Mouse (Mus musculus): Measurements from ENCODE around the gene Osbpl3.

Osbpl3 gene

DNA sequence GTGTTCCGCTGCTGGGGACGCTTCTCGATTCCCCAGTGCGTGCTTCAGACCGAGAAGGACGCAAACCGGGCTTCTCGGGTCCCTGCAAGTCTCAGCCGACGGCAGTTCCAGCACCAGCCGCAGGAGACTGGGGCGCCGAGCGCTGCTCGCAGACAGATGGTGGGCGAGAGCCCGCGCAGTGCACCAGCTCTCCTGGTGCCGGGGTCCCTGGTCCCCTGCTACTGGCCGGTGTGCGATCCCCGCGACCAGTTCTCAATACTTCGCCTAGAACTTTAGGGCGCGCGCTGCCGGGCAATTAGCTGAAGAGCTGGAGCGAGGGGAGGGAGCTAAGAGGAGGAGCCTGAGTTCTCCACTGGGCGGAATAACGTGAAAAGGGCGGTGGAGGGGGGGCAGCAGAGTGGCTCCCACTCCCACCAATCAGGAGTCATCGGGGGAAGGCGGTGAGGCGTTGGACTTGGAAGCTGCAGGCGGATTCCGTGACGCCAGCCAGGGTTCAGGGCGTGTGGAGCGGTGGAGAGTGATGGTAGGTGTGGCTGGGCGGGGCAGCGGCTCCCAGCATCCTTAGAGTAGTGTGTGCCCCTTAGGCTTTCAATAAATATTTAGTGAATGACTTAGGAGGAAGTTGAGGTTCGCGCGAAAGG, at the start of gene Osbpl3:
Osbpl3 (minus strand) TSS at position 373 of the 641 bp plus-strand sequence.
- DNase-seq = peak; percentile 78

GRCm38 (mm10) chr6:50505531-50505930, 49.5 kb upstream of the Osbpl3 start:
- no peak for DNase-seq

GRCm38 (mm10) chr6:50504711-50505110, 48.7 kb upstream of the Osbpl3 start:
- DNase-seq = no peak

DNA sequence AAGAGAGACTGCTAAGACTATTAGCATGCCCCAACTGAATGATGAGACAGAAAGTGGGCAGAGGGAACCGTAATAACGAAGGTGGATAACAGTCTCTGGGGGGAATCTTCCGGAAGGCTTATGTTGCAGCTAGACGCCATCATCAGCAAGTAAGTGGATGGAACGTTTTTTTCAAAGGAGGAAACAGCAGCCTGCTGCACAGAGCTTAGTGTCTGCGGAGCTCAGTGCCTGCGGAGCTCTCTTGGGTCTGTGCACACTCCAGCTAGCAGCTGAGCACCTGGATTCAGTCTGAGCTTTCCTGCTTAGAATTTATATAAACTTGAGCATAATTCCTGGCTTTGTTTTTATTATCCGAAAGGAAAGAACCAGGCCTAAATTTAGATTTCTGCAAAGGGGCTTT, 47.8 kb upstream of the Osbpl3 start:
- DNase-seq = no peak

DNA sequence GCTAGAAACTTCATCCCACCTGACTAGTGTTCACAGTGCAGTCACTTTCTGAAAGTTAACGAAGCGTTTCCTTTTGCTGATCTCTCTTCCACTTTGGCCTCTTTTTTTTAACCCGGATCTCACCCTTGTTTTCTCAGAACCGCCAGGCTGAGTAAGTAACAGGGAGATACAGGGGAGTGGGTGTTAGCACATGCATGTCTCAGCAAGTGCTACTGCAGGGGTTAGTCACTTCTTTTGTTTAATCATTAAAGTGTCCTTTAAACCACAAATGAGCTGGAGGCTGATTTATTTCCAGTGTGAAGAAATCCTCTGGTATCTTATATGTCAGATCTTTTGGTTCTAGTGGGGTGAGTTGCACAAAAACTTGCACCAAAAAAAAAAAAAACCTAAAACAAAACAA, 47.0 kb upstream of the Osbpl3 start:
- no peak for DNase-seq

DNA sequence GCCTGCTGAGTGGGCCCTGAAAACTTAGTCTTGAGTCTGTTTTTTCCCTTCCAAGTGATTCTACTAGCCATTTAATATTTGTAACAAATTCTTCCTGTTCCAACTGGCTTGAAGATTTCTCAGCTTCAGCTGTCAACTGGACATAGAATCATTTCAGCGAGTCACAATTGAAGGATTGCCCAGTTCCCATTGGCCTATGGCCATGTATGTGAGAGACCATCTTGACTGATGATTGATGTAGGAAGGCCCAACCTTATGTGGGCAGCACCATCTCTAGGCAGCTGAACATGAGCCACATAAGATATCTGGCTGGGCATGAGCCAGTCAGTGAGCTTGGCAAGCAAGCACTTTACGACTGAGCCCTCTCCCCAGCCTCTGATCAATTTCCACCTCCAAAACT, 42.3 kb upstream of the Osbpl3 start:
- DNase-seq = no peak

- no peak for DNase-seq
Measured at GRCm38 (mm10) chr6:50490519-50490918, 34.5 kb upstream of the Osbpl3 start.

DNA sequence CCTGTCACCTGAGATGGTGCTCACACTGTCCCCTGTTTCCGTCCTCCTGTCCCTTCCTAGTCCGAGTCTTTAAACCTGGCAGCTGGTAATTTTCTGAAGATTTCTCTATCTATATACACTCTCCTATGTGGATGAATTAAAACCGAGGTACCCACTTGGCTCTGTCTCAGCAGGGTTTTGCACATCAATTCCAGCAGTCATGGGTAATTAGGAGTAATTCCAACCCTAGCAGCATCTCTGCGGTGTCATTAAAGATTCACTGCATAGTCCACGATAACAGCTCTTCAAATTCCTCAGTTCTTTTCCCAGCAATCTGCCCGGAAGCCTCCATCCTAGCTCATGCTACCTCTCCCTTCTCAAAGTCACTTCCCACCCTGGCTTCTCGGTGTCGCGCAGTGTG, 33.4 kb upstream of the Osbpl3 start:
- DNase-seq = no peak

DNA sequence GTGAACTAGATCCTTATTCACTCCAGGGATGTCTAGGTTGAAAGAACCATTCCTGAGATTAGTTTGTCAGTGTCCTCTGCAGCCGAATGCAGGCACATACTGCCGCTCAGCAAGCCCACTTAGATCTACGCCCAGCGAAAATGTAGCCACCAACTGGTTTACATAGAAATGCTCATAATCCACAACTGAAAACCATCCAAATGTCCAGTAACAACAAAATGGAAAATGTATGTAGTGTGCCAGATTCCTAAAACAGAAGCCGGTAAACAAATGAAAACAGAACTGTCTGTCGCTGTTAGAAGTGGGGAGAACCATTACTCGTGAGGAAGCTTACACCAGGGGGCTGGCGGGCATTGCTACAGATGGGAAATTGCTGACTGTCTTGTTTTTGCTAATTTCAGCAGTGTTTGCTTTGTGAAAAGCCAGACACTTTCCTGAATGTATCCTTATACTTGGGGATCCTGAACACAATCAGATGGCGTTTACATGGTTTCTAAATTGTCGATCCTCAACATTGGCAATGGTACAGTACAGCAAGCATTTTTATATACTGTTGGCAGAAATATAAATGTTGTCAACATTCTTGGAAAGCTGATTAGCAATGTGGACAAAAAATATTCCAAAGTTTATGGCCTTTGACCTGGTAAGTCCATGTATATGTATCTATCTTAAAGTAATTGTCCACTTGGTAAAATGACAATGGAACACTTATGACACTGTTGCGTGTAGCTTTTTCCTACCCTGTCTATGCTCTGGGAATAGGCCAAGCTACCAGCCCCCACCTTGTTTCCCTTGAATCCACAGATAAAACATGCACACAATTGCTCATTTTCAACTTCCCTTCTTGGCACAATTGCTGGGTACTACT, 30.3 kb upstream of the Osbpl3 start:
- DNase-seq = no peak

- DNase-seq = no peak
Measured at GRCm38 (mm10) chr6:50483426-50483825, 27.4 kb upstream of the Osbpl3 start.

DNA sequence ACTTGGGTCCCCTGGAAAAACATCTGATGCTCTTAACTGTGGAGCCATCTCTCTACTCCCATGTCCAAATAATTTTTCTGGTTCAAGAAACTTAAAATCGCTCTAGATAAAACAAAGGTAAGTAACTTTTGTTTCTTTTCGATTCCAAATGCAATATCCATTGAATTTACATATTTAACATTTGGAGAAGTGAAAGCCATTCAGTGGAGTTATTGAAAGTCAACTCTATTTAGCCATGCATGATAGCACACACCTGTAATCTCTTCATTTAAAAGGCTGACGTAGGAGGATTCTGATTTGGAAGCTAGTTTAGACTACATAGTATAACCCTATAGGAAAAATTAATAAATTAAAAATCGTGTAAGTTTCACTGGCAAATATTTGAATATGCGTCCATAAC, 25.5 kb upstream of the Osbpl3 start:
- DNase-seq = no peak

DNA sequence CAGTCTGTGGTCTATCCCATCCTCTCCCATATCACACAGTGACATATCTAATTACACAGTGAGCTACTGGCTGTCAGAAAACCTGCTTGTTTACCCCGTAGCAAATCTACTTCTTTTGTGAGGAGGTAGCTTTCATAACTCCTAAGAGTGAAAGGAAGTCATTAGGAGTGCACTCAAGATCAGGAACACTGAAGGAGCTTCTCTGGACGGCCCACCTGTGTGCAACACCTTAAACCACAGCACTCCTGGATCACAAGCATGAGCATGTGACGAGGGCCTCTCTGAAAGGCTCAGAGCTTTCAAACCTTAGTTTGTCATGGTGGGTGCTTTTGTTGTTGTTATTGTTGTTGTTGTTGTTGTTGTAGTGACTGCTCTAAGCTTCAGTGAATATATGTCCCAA, 10.4 kb upstream of the Osbpl3 start:
- no peak for DNase-seq

GRCm38 (mm10) chr6:50464690-50465485, 8.9 kb upstream of the Osbpl3 start:
- DNase-seq = no peak

GRCm38 (mm10) chr6:50462026-50462425, 6.0 kb upstream of the Osbpl3 start:
- DNase-seq = no peak

- DNase-seq = no peak
Measured at GRCm38 (mm10) chr6:50461585-50461984, 5.6 kb upstream of the Osbpl3 start.

DNA sequence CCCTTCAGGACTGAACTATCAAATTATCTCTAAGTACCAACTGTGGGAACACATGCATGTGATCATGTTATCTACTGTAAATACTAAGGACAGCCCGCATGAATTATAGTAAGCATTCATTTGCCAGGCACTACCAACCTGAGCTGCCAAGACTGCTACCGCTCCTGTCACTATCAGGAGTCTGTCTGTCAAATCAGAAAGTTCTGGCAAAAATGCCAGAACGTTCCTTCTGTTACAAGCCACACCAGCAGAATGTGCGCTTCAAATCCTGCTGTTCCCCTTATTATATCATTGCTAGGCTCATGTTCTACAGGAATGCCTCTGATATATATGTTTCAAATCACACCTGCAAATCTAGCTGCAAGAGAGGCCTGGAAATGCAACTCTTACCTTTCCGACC, 4.6 kb upstream of the Osbpl3 start:
- no peak for DNase-seq

DNA sequence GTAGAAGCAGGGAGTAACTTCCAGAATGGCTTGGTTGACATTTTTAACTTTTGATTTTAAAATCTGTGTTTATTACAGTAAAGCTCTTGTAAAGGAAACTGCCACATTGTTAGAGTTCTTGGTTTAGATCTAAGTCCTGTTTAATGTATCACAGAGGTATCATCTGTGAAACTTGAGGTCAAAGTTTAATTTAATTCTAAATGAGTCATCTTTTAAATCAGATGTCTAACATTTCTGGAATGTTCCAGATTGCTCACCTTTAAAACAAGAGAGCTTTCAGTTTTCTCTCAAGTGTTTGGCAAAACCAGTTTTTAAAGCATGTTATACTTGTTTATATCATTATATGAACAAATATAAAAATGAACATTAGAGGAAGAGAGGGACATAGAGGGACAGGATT, 4.2 kb upstream of the Osbpl3 start:
- no peak for DNase-seq

GRCm38 (mm10) chr6:50459271-50459670, 3.3 kb upstream of the Osbpl3 start:
- DNase-seq = no peak

DNA sequence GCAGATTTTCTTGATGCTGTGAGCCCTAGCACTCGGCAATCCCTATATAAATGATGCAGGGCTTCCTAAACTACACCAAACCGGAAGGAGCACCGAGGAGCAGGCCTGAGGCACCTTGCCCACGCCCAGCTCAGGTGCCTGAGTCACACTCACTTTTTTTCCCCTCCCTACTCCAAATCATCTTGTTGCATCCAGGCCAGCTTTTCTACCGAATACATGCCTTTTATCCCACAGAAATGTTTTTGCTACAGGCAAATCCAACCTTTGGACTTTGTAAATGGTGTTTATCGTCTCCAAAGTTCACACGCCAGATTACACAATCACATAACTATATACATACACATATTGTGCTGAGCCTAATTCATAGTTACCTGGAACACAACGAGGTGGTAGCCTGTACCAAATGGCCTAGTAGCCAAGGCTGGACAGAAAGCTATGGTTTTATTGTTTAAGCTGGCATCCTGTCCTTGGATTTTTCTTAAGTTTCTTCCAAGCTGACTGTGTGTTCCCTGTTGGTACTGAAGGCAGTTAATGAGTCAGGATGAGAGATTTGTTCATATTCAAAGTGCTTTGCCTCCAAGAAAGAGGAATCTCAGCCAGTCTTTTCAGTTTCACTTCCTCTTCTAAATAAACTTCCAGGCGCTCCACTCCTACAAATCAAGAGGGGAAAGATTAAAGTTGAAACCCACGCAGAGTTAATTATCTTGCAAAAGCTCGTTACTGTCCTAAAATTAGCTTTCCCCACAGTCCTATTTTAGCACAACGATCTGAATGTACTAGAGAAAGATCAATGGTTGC, 1.7 kb upstream of the Osbpl3 start:
- no peak for DNase-seq

DNA sequence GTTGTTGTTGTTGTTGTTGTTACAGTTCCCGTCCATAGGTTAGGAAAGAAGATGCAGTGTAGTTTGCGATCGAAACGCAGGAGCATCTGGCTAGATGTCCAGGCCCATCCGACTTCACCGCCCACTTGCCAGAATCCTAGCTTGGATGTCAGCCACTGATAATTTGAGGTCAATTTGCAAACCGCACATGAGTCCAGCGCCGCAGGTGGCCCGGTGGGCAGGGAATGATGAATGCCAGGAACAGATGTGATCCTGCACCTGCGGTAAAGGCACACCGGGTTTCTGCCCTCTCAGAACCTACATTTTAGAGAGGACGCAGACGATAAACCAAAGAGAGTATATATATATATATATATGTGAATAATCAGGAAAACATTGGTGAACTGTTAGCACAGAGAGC, 705 bp upstream of the Osbpl3 start:
- no peak for DNase-seq

- DNase-seq = peak; percentile 43
Measured at GRCm38 (mm10) chr6:50455102-50455828, 736 bp downstream of the Osbpl3 start.

- DNase-seq = no peak
Measured at GRCm38 (mm10) chr6:50453651-50454050, 2.4 kb downstream of the Osbpl3 start.

Data from right cerebral cortex, postnatal 4 days (tissue).